Mouse (Mus musculus): ENCODE measurements around the gene Gm9945.

Gm9945 gene

GRCm38 (mm10) chr11:53453031-53453430, 26.9 kb upstream of the Gm9945 start:
- no peak for TF ChIP-seq GATA4 (IDR thresholded peaks at IDR 0.05; ENCODE audit: insufficient replicate concordance, low read length)

GRCm38 (mm10) chr11:53456474-53457371, 23.2 kb upstream of the Gm9945 start, which contains the start of the genes Gm10447 and Shroom1:
TSS of gene Gm10447 (minus strand) at chr11:53457110.
TSS of gene Shroom1 (plus strand) at chr11:53457205.
- no peak for TF ChIP-seq GATA4 (IDR thresholded peaks at IDR 0.05; ENCODE audit: insufficient replicate concordance, low read length)

DNA sequence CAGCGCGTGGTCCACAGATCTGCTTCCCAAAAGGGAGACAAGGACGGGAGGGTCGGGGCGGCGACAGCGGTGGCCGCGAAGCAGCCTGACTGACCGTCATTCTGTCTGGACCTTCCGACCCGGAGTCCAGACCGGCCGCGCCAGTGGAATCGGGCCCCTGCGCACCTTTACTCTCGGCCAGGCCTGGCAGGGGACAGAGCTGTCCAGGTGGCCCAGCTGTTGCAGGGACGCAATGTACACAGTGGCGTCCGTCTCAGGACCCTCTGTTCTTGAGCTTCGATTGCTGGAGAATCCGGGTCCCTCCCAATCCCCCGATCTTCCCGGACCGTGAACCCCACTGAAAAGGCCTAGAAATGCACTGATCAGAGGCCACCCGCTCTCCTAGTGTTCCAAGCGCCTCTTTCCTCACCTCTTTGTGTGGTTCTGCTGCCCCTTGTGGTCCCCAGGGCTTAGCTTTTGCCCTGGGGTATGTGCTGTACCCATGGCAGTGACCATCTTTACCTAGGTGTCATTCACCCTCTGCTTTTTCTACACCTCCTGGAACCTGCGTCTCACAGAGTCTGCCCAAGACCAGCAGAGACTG, 22.5 kb upstream of the Gm9945 start:
- TF ChIP-seq GATA4 (IDR thresholded peaks at IDR 0.05; ENCODE audit: insufficient replicate concordance, low read length) = no peak

DNA sequence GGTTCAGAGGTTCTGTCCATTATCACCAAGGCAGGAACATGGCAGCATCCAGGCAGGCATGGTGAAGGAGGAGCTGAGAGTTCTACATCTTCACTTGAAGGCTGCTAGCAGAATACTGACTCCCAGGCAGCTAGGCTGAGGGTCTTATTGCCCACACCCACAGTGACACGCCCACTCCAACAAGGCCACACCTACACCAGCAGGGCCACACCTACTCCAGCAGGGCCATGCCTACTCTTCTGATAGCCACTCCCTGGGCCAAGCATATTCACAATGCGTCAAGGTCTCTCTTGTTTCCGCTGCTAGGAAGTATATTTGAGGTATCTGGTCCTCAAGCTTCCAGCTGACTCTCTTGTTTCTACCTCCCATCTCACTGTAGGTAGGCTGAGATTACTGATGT, 21.0 kb upstream of the Gm9945 start:
- TF ChIP-seq GATA4 (IDR thresholded peaks at IDR 0.05; ENCODE audit: insufficient replicate concordance, low read length) = no peak

GRCm38 (mm10) chr11:53460192-53460591, 19.8 kb upstream of the Gm9945 start:
- no peak for TF ChIP-seq GATA4 (IDR thresholded peaks at IDR 0.05; ENCODE audit: insufficient replicate concordance, low read length)

DNA sequence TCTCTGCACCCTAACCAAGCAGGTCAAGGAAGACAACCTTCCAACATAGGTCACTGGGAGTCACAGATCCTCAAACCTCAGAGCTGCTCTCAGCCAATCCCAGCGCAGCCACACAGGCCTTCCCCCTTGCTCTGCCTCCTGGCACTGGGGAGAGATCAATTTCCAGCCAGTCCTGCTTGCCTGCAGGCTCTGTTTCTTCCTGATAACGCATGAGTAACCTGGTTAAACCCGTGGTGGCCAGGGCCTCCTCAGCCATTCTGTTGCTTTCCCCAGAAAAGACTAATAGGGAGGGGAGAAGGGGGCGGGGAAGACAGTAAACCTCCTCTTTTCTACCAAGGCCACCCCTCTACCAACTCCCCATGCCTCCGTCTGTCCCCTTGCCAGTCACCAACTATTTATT, 18.2 kb upstream of the Gm9945 start:
- peak; percentile 43; the same call in 1 of the 2 replicates for TF ChIP-seq GATA4 (IDR thresholded peaks at IDR 0.05; ENCODE audit: insufficient replicate concordance, low read length)

DNA sequence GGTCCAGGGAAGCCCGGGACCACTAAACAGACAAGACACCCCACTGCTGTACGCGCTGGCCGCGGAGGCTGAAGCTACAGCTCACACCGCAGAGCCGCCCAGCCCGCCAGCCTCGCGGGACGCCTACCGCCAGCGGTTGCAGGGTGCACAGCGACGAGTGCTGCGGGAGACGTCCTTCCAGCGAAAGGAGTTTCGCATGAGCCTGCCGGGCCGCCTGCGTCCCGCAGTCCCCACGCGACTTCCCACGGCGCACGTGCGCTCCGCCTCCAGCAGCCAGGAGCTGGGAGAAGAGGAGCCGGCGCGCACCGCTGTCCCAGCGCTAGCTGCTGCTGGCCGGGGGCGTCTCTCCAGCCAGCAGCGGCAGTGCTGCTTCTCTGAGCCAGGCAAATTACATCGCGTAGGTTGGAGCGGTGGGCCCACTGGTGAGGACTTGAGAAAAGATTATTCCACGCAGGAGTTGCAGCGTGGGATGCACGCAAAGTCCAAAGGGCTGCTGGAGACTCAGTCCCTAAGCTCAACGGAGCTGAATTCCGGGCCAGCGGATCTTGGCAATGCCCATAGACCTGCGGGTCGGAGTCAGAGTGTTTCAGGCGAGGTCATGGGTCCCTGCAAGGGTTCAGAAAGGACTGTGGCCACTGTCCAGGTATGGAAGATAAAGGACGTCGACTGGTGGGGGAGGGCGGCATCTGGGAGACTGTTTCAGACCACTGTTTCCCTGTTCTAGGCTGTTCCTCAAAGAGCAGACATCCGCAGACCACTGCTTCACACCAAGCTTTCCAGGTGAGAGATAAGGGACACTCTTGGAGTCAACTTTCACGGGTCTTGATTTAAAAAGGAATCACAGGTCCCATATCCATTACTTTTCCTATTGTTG, 16.2 kb upstream of the Gm9945 start:
- TF ChIP-seq GATA4 (IDR thresholded peaks at IDR 0.05; ENCODE audit: insufficient replicate concordance, low read length) = 0 out of 2 replicates have a peak, but pooled peaks have one; percentile 11

DNA sequence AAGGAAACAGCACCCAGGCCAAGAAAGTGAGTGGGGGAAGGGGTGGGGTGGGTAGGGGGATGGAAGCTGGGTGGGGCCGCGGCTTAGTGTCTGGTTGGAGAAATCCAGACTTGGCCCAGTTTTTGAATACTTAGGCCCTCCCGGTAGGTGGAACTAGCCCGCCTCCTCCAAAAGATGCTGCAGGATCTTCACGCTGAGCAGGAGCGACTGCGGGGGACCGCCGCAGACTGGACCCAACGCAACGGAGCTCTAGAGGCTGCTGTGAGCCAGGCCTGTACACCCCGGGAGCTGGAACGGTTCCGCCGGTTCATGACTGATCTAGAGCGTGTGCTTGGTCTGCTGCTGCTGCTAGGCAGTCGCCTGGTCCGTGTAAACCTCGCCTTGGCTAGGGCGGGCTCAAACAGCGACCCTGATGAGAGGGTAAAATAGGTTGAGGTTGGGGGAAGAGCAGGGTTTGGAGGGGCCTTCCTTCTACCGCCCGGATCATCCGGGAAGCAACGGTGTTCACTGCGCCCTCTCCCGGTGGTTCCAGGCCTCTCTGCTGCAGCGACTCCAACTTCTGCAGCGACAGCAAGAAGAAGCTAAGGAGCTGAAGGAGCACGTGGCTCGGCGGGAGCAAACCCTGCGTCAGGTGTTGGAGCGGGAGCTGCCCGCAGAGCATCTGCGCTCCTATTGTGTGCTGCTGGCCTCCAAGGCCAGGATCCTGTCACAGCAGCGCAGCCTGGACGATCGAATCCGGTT, 13.6 kb upstream of the Gm9945 start:
- no peak for TF ChIP-seq GATA4 (IDR thresholded peaks at IDR 0.05; ENCODE audit: insufficient replicate concordance, low read length)

GRCm38 (mm10) chr11:53469294-53469967, 10.5 kb upstream of the Gm9945 start:
- no peak for TF ChIP-seq GATA4 (IDR thresholded peaks at IDR 0.05; ENCODE audit: insufficient replicate concordance, low read length)

DNA sequence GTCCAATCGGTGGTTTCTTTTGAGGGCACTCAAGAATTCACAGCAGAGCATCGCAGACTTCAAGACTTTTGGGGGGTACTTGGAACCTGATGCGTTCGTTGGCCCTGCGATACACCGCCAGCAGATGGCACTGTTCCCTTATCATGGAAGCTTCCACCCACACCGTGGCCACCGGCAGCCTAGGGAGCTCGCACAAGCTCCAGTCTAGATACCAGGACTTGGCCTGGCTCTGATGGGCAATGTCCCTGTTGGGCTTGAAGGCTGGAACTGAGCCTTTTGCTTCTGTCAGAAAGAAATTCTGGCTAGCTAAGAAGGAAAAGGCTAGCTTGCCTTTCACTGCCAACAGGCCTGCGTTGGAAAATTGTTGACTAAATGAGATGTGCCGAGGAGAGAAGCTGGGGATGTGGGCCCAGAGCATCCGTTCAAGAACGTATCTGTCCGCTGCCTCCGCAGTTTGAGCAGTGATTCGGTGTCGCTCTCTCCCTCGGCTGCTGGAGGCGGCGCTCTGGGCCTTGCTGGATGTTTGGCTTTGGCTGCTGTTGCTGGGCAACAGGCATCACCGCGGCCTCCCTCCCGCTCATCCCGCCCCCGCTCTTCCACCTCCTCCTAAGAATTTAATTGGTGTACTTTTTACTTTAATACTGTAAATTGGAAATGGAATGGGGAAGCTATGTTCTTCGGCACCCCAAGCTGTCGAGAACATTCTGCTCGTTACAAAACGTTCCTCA, 9.8 kb upstream of the Gm9945 start, which contains the start of gene Gm9837:
Gm9837 (minus strand) TSS at position 512 of the 728 bp plus-strand sequence.
- TF ChIP-seq GATA4 (IDR thresholded peaks at IDR 0.05; ENCODE audit: insufficient replicate concordance, low read length) = peak; percentile 32; the same call in 1 of the 2 replicates

GRCm38 (mm10) chr11:53472709-53473108, 7.3 kb upstream of the Gm9945 start:
- no peak for TF ChIP-seq GATA4 (IDR thresholded peaks at IDR 0.05; ENCODE audit: insufficient replicate concordance, low read length)

DNA sequence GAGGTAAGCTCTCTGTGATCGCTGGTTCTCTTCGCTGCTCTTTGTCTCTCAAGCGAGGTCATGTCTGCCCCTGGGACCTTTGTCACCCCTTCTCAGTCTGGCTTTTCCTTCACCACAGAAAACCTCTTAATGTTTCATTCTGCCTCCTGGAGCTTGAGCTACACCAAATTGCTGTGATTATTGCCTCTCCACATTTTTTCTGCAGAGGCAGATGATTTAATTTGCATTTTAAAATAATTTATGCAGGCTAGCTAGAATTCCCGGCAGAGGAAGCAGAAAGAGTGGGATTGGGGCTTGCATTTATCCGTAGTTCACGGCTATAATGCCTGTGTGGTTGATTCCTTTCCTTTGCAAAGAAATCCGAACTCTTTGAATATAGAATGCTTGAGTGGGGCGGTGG, 4.3 kb upstream of the Gm9945 start:
- no peak for TF ChIP-seq GATA4 (IDR thresholded peaks at IDR 0.05; ENCODE audit: insufficient replicate concordance, low read length)

- TF ChIP-seq GATA4 (IDR thresholded peaks at IDR 0.05; ENCODE audit: insufficient replicate concordance, low read length) = no peak
These were observed 2.1 kb upstream of the Gm9945 start for GRCm38 (mm10) chr11:53477833-53478232.

All from liver, adult (tissue).